In genomic region chr3:145704054-145704453, GRCm38 (mm10) we compare ENCODE assay signal across 14 mouse cellular contexts. TPM values are rescaled to one million over a fixed set of nuclear protein-coding genes. Genes with fewer than 3 reads are reported as not detected.
DNase-seq lines count a peak whose midpoint lies in the region; ATAC-seq and TF ChIP-seq lines count a peak whose summit lies in the region.
"Had no signal": no experiment of that assay in that cellular context is flagged by ENCODE, and none has a peak within 500 bp of the region (broad histone marks: within the 10 kb centered on the region; RNA-seq: fewer than 3 reads in every experiment).

No protein-coding gene starts in this region.

- no peak overlapping the region for H3K4me2 ChIP-seq in kidney, embryonic 15.5 days
- no peak overlapping the region for H3K4me2 ChIP-seq in embryonic facial prominence, embryonic 14.5 days (ENCODE audit: low read depth, low read length)
- H3K4me2 ChIP-seq in limb, embryonic 13.5 days (replicated peaks): no peak overlapping the region; the same call in 1 of the 2 replicates

- ATAC-seq in kidney, embryonic 15.5 days (replicated peaks; ENCODE audit: low FRiP score): no peak
- no peak for ATAC-seq in embryonic facial prominence, embryonic 14.5 days (ENCODE audit: low read depth)
- no peak for ATAC-seq in limb, embryonic 13.5 days (ENCODE audit: low FRiP score, low read depth)

- no peak overlapping the region for H3K9ac ChIP-seq in kidney, embryonic 15.5 days
- no peak overlapping the region for H3K9ac ChIP-seq in embryonic facial prominence, embryonic 14.5 days (ENCODE audit: low read depth, low read length)
- no peak overlapping the region for H3K9ac ChIP-seq in limb, embryonic 13.5 days
- H3K9ac ChIP-seq: intestine, embryonic 15.5 days had no signal

- 66% methylated on average over 9 of the region's 9 CpGs for WGBS in kidney, embryonic 15.5 days
- WGBS in embryonic facial prominence, embryonic 14.5 days: 48% methylated on average over 9 of the region's 9 CpGs
- 63% methylated on average over 9 of the region's 9 CpGs for WGBS in limb, embryonic 13.5 days

- DNase-seq in gastrocnemius, adult 2 months: no peak
- no peak for DNase-seq in gastrocnemius, adult 8-10 months (ENCODE audit: low spot score in 2 of 2)
- DNase-seq in kidney, adult 11 months: no peak
- no peak for DNase-seq in embryonic facial prominence, embryonic 14.5 days (ENCODE audit: low spot score)
- DNase-seq in spleen, adult 18-20 months: no peak
- DNase-seq in left cerebral cortex, postnatal 36 days (ENCODE audit: low spot score in 2 of 2): no peak
- DNase-seq: lung, postnatal 14 days; right cerebral cortex, postnatal 25 days had no signal

- peaks cover 27% of the 10 kb centered on the region for H3K4me1 ChIP-seq in kidney, embryonic 15.5 days
- peaks cover 24% of the 10 kb centered on the region for H3K4me1 ChIP-seq in embryonic facial prominence, embryonic 14.5 days (ENCODE audit: control insufficient read depth, insufficient read depth, low read length)
- peaks cover 33% of the 10 kb centered on the region for H3K4me1 ChIP-seq in limb, embryonic 13.5 days

- H3K27ac ChIP-seq in gastrocnemius, adult 2 months: peak overlapping the region; percentile 41; the same call in 1 of the 2 replicates
- peak overlapping the region; percentile 86 for H3K27ac ChIP-seq in kidney, embryonic 15.5 days
- H3K27ac ChIP-seq in embryonic facial prominence, embryonic 14.5 days (replicated peaks; ENCODE audit: low read depth, low read length): peak overlapping the region; percentile 77
- peak overlapping the region; percentile 74 for H3K27ac ChIP-seq in limb, embryonic 13.5 days

- no peaks in the 10 kb centered on the region for H3K9me3 ChIP-seq in kidney, embryonic 15.5 days (replicated peaks)
- no peaks in the 10 kb centered on the region for H3K9me3 ChIP-seq in embryonic facial prominence, embryonic 14.5 days (ENCODE audit: control insufficient read depth, low read length)
- no peaks in the 10 kb centered on the region for H3K9me3 ChIP-seq in limb, embryonic 13.5 days
- H3K9me3 ChIP-seq: intestine, embryonic 15.5 days; midbrain, embryonic 10.5 days had no signal

- no peak overlapping the region for H3K4me3 ChIP-seq in gastrocnemius, adult 2 months
- H3K4me3 ChIP-seq in kidney, embryonic 15.5 days (replicated peaks): no peak overlapping the region
- H3K4me3 ChIP-seq in embryonic facial prominence, embryonic 14.5 days (ENCODE audit: low read depth, low read length): no peak overlapping the region
- no peak overlapping the region for H3K4me3 ChIP-seq in limb, embryonic 13.5 days
- H3K4me3 ChIP-seq: intestine, embryonic 15.5 days; midbrain, embryonic 10.5 days; myocyte had no signal

- TF ChIP-seq CTCF in gastrocnemius, adult 2 months (IDR thresholded peaks at IDR 0.05): no peak

- intact Hi-C loops in gastrocnemius, adult 2 months (cut with DNase I): no loop called here
- intact Hi-C loops in left cerebral cortex, postnatal 36 days (cut with DNase I): no loop called here

- H3K27me3 ChIP-seq in kidney, embryonic 15.5 days: no peaks in the 10 kb centered on the region
- no peaks in the 10 kb centered on the region for H3K27me3 ChIP-seq in embryonic facial prominence, embryonic 14.5 days (replicated peaks; ENCODE audit: control insufficient read depth, insufficient read depth, low read length)
- no peaks in the 10 kb centered on the region for H3K27me3 ChIP-seq in limb, embryonic 13.5 days
- H3K27me3 ChIP-seq: intestine, embryonic 15.5 days; Patski had no signal

- H3K36me3 ChIP-seq in kidney, embryonic 15.5 days: no peaks in the 10 kb centered on the region
- H3K36me3 ChIP-seq in embryonic facial prominence, embryonic 14.5 days (ENCODE audit: control insufficient read depth, insufficient read depth, low read length): no peaks in the 10 kb centered on the region
- no peaks in the 10 kb centered on the region for H3K36me3 ChIP-seq in limb, embryonic 13.5 days
- H3K36me3 ChIP-seq: intestine, embryonic 15.5 days; midbrain, embryonic 10.5 days had no signal

RNA-seq across cellular contexts. Expression of gene Ccn1, which starts 54.3 kb away (rescaled TPM):
- total RNA-seq in gastrocnemius, adult 2 months (2021): 10 to 100 TPM; 20.8 to 52.2 TPM
- total RNA-seq in gastrocnemius, adult 8-10 months (2022): 10 to 100 TPM; 23.0 to 53.4 (median 30.3) TPM
- 67.7 and 68.6 TPM in 2 replicates for polyA plus RNA-seq in kidney, embryonic 15.5 days (2015; fragmentation: Nextera tagmentation; extraction: Ambion mirVana)
- polyA plus RNA-seq in embryonic facial prominence, embryonic 14.5 days (2014; fragmentation: Nextera tagmentation; extraction: Ambion mirVana): 42.6 and 50.5 TPM in 2 replicates
- 102 and 104 TPM in 2 replicates for polyA plus RNA-seq in limb, embryonic 13.5 days (2015; fragmentation: Nextera tagmentation; extraction: Ambion mirVana)
- total RNA-seq in left cerebral cortex, postnatal 36 days (2021): 10 to 100 TPM in 1 of 2 experiments, 1 to 10 TPM in 1; 3.1 to 19.7 TPM

RNA-seq across cellular contexts. Expression of gene Ddah1, which starts 54.4 kb away (rescaled TPM):
- 1 to 10 TPM; 2.2 to 4.4 TPM for total RNA-seq in gastrocnemius, adult 2 months (2021)
- total RNA-seq in gastrocnemius, adult 8-10 months (2022): 1 to 10 TPM; 1.7 to 3.0 (median 2.2) TPM
- polyA plus RNA-seq in kidney, embryonic 15.5 days (2015; fragmentation: Nextera tagmentation; extraction: Ambion mirVana): 71.2 and 76.1 TPM in 2 replicates
- polyA plus RNA-seq in embryonic facial prominence, embryonic 14.5 days (2014; fragmentation: Nextera tagmentation; extraction: Ambion mirVana): 50.9 and 56.0 TPM in 2 replicates
- polyA plus RNA-seq in limb, embryonic 13.5 days (2015; fragmentation: Nextera tagmentation; extraction: Ambion mirVana): 49.7 and 55.7 TPM in 2 replicates
- total RNA-seq in left cerebral cortex, postnatal 36 days (2021): 10 to 100 TPM; 60.0 to 64.4 TPM

Comparison
In these comparisons a context has a peak if more than half of its experiments do, and no peak if none do; other contexts are left out.
1. RNA of gene Ddah1, which starts 54.4 kb away (total RNA-seq): 60.0 to 64.4 TPM in left cerebral cortex, postnatal 36 days; 2.2 to 4.4 TPM in gastrocnemius, adult 2 months and 1.7 to 3.0 TPM in gastrocnemius, adult 8-10 months; every median in the first group is over 10 times any median in the second.
2. Peak in every context shown above with its lines, with median percentiles within 50 percentile points of each other: H3K27ac ChIP-seq.